Mouse (Mus musculus) cerebellum, adult 2 months (tissue): ENCODE measurements around the gene Cmtm1. TPM values are rescaled to one million over a fixed set of nuclear protein-coding genes. Genes with fewer than 3 reads are reported as not detected.
"Not testable (repeated sequence)": the region's sequence is repeated elsewhere in the genome, so short reads cannot be mapped to it uniquely, and the experiment has no call there.

Source experiments
- DNase-seq, 2 experiments: peaks; one replicate each; pipeline ENCODE4 v3.0.0; 2021
- H3K27ac ChIP-seq: fragments of 200-500 bp; 2 replicates; pipeline ENCODE4 v1.5.1; 2012; ENCODE audit warnings: low read length, control low read depth, inconsistent platforms; ENCODE audit not compliant: insufficient read depth
- H3K27me3 ChIP-seq: fragments of 200-500 bp; 2 replicates; pipeline ENCODE4 v1.6.1; 2012; ENCODE audit warnings: inconsistent platforms, mild to moderate bottlenecking, low read length, moderate library complexity; ENCODE audit not compliant: control insufficient read depth, insufficient read depth
- H3K4me1 ChIP-seq: fragments of 200-500 bp; 2 replicates; pipeline ENCODE4 v1.6.1; 2011; ENCODE audit warnings: low read length; ENCODE audit not compliant: control insufficient read depth, insufficient read depth
- H3K4me3 ChIP-seq: fragments of 200-500 bp; replicated peaks from 2 replicates; pipeline ENCODE3; 2011; ENCODE audit warnings: mild to moderate bottlenecking, low read depth, low read length, control low read depth; ENCODE audit not compliant: insufficient read depth
- CTCF ChIP-seq: fragments of 200-500 bp; IDR thresholded peaks from 2 replicates; pipeline ENCODE4 v1.5.1; 2011; ENCODE audit warnings: low read depth, mild to moderate bottlenecking, control low read depth, low read length, moderate library complexity, borderline replicate concordance; ENCODE audit not compliant: insufficient read depth
- POLR2A ChIP-seq: fragments of 200-500 bp; IDR thresholded peaks from 2 replicates; pipeline ENCODE4 v1.6.1; 2011; ENCODE audit warnings: low read length, control low read depth, borderline replicate concordance; ENCODE audit not compliant: insufficient read depth
- WGBS: fragments of 180-500 bp; shearing (Covaris S2); methylation state at CpG from one replicate; pipeline ENCODE4 v1.1.7; 2018; 5-methylcytosine and 5-hydroxymethylcytosine counted together
- polyA plus RNA-seq: library from polyadenylated mRNA; depleted of rRNA; stranded (reverse); fragments of >200 nt; gene quantifications from 2 replicates; pipeline ENCODE4 v1.2.3, GENCODE M21; 2012; rRNA removed

Cmtm1 gene
- not detected in 2 replicates for polyA plus RNA-seq

GRCm38 (mm10) chr8:104309441-104310155 lies at the start of gene Cmtm1, which contains the start of gene Gm45711:
Gene Cmtm1, minus strand, starts transcription at chr8:104310145.
Gene Gm45711, minus strand, starts transcription at chr8:104310081.
- WGBS = 12% methylated on average over 36 of the region's 36 CpGs
- H3K4me1 ChIP-seq, H3K27me3 ChIP-seq, H3K27ac ChIP-seq: not testable (repeated sequence)
- peak within 1 kb of the TSS; percentile 13 for H3K4me3 ChIP-seq
- peak; percentile 41 to 43 for DNase-seq

GRCm38 (mm10) chr8:104358637-104359036 lies 48.7 kb upstream of the Cmtm1 start:
- no peak for TF ChIP-seq CTCF
- no peak for TF ChIP-seq POLR2A
- H3K4me1 ChIP-seq = peaks cover 19% of the 10 kb centered on the region
- WGBS = 50% methylated on average over 3 of the region's 3 CpGs
- H3K4me3 ChIP-seq = no peak overlapping the region
- DNase-seq = no peak
- H3K27me3 ChIP-seq = no peaks in the 10 kb centered on the region
- H3K27ac ChIP-seq = no peak overlapping the region

- Histone ChIP-seq H3K27ac (no peak overlapping the region), H3K4me1 (peaks cover 10% of the 10 kb centered on the region), H3K27me3 (no peaks in the 10 kb centered on the region), H3K4me3 (no peak overlapping the region)
- 89% methylated on average over 10 of the region's 10 CpGs for WGBS
- TF ChIP-seq POLR2A (no peak), CTCF (no peak)
- DNase-seq = no peak
Measured at GRCm38 (mm10) chr8:104354504-104354903, 44.6 kb upstream of the Cmtm1 start.

- no peak for DNase-seq
- no peaks in the 10 kb centered on the region for H3K27me3 ChIP-seq
- TF ChIP-seq CTCF (peak; percentile 30), POLR2A (no peak)
- no peak overlapping the region for H3K27ac ChIP-seq
- H3K4me1 ChIP-seq = peaks cover 3% of the 10 kb centered on the region
- 57% methylated on average over 5 of the region's 5 CpGs for WGBS
- no peak overlapping the region for H3K4me3 ChIP-seq
Measured at GRCm38 (mm10) chr8:104353186-104353585, 43.2 kb upstream of the Cmtm1 start.

- TF ChIP-seq CTCF (no peak), POLR2A (no peak)
- Histone ChIP-seq H3K27ac (no peak overlapping the region), H3K4me3 (no peak overlapping the region), H3K4me1 (no peaks in the 10 kb centered on the region), H3K27me3 (no peaks in the 10 kb centered on the region)
- 86% methylated on average over 13 of the region's 13 CpGs for WGBS
- DNase-seq = no peak
Measured at GRCm38 (mm10) chr8:104350047-104350446, 40.1 kb upstream of the Cmtm1 start.

- 36% methylated on average over 5 of the region's 5 CpGs for WGBS
- DNase-seq = no peak
- no peak overlapping the region for H3K27ac ChIP-seq
- H3K4me1 ChIP-seq = no peaks in the 10 kb centered on the region; the same call in 1 of the 2 replicates
- H3K27me3 ChIP-seq = no peaks in the 10 kb centered on the region
- H3K4me3 ChIP-seq = no peak overlapping the region
- TF ChIP-seq CTCF = no peak
- TF ChIP-seq POLR2A = no peak
Measured at GRCm38 (mm10) chr8:104348971-104349370, 39.0 kb upstream of the Cmtm1 start.

GRCm38 (mm10) chr8:104346706-104347105 lies 36.8 kb upstream of the Cmtm1 start:
- no peak for DNase-seq
- no peaks in the 10 kb centered on the region; the same call in 1 of the 2 replicates for H3K4me1 ChIP-seq
- H3K4me3 ChIP-seq = no peak overlapping the region
- TF ChIP-seq CTCF (no peak), POLR2A (no peak)
- WGBS = 49% methylated on average over 12 of the region's 12 CpGs
- H3K27me3 ChIP-seq = no peaks in the 10 kb centered on the region
- H3K27ac ChIP-seq = no peak overlapping the region

- Histone ChIP-seq H3K4me1 (peaks cover 8% of the 10 kb centered on the region; the same call in 1 of the 2 replicates), H3K27me3 (no peaks in the 10 kb centered on the region), H3K27ac (no peak overlapping the region), H3K4me3 (no peak overlapping the region)
- no peak for DNase-seq
- WGBS = 87% methylated on average over 5 of the region's 5 CpGs
- TF ChIP-seq CTCF = no peak
Measured at GRCm38 (mm10) chr8:104344622-104345021, 34.7 kb upstream of the Cmtm1 start.

GRCm38 (mm10) chr8:104343957-104344356 lies 34.0 kb upstream of the Cmtm1 start:
- H3K4me1 ChIP-seq = peaks cover 8% of the 10 kb centered on the region; the same call in 1 of the 2 replicates
- no peak for TF ChIP-seq POLR2A
- TF ChIP-seq CTCF = peak; percentile 100
- H3K27ac ChIP-seq = no peak overlapping the region
- DNase-seq = peak; percentile 85 to 93
- WGBS = 10% methylated on average over 7 of the region's 7 CpGs
- H3K4me3 ChIP-seq = no peak overlapping the region
- H3K27me3 ChIP-seq = no peaks in the 10 kb centered on the region
